Mouse (Mus musculus) brain, embryonic 14.5 days (tissue): ENCODE results near the gene Eya2.

Source experiments
- CTCF ChIP-seq: fragments of 200-500 bp; IDR thresholded peaks from 2 replicates; pipeline ENCODE4 v1.5.1; 2012; ENCODE audit warnings: inconsistent platforms, mild to moderate bottlenecking, moderate library complexity, borderline replicate concordance; ENCODE audit not compliant: insufficient read depth, insufficient read length; ENCODE audit errors: extremely low read depth
- POLR2A ChIP-seq: fragments of 200-500 bp; IDR thresholded peaks from 2 replicates; pipeline ENCODE4 v1.6.1; 2012; ENCODE audit warnings: mild to moderate bottlenecking, inconsistent platforms, borderline replicate concordance; ENCODE audit not compliant: poor library complexity, insufficient read depth, insufficient read length, severe bottlenecking; ENCODE audit errors: extremely low read depth

DNA sequence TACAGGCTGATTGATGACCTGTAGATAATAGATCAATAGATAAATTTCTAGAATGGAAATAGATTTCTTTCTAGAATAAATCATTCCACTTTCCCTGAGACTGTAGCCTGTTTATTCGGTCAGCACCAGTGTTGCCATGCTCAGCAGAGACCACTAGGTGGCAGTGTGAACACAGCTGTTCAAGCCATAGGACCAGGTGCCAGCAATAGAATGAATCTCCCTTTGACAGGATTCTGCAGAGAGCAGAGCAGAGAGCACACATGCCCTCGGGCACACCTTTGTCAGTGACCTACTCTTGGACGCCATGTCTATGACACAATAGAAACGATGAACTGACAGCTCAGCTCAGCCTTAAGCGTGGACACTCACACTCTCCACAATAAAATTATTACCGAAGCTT is 184.1 kb downstream of the Eya2 start:
- TF ChIP-seq CTCF (peak; percentile 88), POLR2A (no peak)
